Mouse (Mus musculus) CD4-positive, CD25-positive, alpha-beta regulatory T cell, adult 4 months (primary cell): Measurements from ENCODE around the gene Eid1. TPM values are rescaled to one million over a fixed set of nuclear protein-coding genes. Genes with fewer than 3 reads are reported as not detected.

ENCODE experiments used
- ATAC-seq: one replicate; pipeline ENCODE4 v1.8.0; 2017
- polyA plus RNA-seq, 2 experiments: library from polyadenylated mRNA; unstranded; fragments of 100-300 nt; shearing (Covaris generic); gene quantifications; one replicate each; pipeline ENCODE4 v1.2.1; 2017

Eid1 gene
- 1 to 10 TPM; 4.5 to 7.5 TPM for polyA plus RNA-seq

GRCm38 (mm10) chr2:125672957-125673631, at the start of gene Eid1:
Gene Eid1 (plus strand): TSS chr2:125673095.
- peak; percentile 83 for ATAC-seq

DNA sequence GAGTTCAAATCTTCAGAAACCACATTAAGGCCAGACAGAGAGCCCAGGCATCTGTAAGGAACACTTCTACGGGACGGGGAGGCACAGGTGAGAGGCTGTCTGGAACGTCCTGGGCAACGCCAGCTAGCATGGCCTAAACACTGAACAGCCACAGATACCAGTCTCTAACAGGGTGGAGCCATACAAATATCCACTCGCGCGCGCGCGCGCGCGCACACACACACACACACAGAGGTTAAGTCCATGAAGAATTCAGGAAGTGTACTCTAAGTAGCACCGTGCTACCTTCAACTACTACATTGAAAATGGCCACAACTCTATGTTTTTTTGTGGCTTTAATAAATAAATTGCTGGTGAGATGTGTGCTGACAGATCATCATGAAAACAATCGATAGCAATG, 49.7 kb upstream of the Eid1 start:
- no peak for ATAC-seq

GRCm38 (mm10) chr2:125624127-125624685, 48.7 kb upstream of the Eid1 start:
- ATAC-seq = no peak

DNA sequence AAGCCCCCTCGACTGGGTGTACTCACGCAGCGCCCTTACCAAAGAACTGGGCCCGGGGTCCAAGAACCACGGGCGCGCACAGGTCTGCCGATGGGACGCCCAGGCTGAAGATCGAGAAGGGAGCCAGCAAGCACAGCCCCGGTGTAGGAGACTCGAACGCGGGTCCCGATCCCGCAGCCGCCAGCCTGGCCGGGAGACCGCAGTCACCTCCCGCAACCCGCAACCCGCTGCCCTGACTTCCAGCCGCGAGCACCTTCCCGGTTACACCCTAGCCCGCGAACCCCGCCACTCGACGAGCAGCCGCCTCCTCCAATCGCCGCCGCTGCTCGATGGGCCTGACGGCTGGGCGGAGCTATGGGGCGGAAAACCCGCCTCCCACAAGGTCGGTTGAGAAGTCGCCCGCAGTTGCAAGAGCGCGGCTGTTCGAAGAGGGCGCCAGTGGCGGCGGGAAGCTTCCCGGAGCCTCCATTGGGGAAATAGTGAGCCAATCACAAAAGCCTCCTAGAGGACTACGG, 48.0 kb upstream of the Eid1 start, which contains the start of gene Cep152:
Gene Cep152 (minus strand): TSS at position 277 of the 515 bp plus-strand sequence.
- ATAC-seq = peak; percentile 99

DNA sequence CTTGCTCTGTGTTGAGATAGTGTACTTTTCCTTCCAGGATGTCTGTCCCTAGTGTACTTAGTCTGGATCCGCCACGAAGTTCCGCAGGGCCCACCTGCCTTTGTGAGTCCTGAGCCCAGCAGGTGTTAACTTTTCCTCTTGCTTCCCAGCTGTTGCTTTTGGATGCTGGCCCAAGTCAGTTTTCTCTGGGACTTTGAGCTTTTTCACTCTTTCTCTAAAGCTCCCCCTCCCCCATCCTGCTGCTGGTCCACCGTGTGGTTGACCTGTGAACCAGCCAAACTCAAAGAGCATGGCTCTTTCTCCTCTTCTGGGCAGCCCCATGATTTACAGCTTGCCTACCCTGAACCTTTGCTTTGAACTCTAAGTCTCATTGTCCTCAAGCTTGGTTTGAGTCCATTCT, 46.4 kb upstream of the Eid1 start:
- ATAC-seq = no peak

DNA sequence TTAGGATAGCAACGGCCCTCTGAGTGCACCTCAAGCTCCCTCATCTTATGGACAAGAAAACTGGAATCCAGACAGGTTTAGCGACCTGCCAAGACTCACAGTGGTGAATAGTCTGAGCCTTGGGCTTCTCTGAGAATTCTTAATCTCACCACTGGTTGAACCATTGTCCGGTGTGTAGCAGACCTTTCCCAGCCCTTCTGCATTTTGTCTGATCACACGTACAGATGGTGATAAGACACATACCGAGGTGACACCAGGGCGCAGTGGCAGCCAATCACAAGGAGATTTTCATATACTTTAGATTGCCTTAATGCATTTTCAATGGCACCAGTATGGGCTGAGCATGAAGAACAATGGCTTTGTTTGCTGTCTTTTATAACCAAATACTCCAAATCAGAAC, 44.4 kb upstream of the Eid1 start:
- no peak for ATAC-seq

DNA sequence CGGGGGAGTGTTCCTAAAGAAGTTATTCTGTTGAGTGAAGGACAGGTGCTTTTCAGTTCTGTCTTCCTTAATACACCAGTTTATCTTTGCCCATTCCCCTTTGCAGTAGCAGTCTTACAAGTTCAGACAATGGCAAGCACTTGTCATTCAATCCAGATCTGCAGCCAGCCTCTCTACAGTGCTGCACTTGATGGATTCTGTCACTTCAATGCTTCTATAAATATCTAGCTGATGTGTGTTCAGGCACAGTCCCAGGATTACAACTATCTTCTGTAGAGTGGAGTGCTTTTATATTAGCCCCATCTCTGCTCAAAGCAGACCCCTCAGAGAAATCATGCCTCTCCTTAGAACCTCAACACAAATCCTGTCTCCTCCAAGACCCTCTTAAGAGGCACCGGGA, 42.9 kb upstream of the Eid1 start:
- no peak for ATAC-seq

- no peak for ATAC-seq
Observed at GRCm38 (mm10) chr2:125637331-125637730, 35.6 kb upstream of the Eid1 start.

GRCm38 (mm10) chr2:125644912-125645311, 28.0 kb upstream of the Eid1 start:
- ATAC-seq = no peak

- ATAC-seq = no peak
Observed at GRCm38 (mm10) chr2:125650038-125650437, 22.9 kb upstream of the Eid1 start.

GRCm38 (mm10) chr2:125650742-125651352, 22.0 kb upstream of the Eid1 start:
- no peak for ATAC-seq

DNA sequence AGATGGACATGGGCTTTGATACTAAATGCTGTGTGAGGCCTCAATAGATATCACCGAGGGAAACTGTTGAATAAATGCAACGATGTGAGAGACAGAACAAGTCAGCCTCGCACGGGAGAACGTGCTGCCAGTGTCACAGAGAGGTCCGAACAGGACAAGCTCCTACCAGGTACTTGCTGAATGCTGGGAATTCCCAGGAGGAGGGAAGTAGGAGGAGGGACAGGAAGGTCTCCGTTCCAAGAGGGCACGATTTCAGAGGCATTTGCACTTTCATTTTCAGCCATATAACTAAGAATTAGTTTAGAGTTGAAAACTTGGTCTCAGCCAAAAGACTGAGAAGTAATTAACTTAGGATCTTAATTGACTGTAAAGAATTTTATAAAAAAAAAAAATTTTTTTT, 21.3 kb upstream of the Eid1 start:
- no peak for ATAC-seq

GRCm38 (mm10) chr2:125653286-125653685, 19.6 kb upstream of the Eid1 start:
- no peak for ATAC-seq

DNA sequence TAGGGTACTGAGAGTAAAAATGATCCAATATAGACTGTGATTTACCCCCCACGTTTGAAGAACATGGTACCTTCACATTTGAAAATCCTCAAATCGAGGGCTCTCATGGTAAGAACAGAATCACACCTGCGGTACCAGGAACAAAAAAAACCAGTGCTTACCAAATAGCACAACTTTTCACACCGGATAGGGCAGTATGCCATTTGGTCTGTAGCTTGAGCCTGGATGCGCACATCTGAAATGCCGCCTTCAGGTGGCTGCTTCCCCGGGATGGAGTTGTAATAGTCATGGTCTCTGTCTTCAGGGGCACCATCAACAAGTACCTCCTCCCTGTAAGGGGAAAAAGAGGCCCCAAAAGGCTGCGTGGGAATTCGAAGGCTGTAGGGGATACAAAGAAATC, 17.5 kb upstream of the Eid1 start:
- no peak for ATAC-seq

DNA sequence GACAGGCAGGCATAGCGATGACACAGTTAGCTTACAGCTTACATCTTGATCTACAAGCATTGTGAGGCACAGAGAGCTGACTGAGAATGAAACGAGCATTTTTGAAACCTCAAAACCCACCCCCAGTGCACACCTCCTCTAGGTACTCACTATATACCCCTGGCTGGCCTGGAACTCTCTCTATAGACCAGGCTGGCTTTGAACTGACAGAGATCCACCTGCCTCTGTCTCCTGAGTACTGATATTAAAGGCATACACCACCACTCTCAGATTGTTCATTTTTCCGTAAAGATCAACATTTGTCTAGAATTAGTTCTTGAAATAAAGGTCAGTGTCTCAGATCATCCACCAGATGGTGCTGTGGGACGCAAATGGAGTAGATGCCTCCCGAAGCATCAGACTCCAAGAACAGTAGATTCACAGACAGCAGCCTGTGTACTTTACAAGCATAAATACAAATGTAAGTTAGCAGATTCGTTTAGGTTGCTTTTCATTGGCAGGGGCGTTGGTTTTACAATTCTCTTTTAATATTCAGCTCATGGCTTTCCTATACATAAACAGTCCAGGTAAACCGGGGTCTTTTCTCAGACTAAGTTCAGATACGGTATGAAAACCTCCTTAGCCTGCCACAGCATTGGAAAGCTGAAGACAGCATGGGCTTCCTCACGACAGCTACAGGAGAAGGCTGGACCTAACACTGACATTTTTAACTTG, 12.9 kb upstream of the Eid1 start:
- peak; percentile 95 for ATAC-seq

DNA sequence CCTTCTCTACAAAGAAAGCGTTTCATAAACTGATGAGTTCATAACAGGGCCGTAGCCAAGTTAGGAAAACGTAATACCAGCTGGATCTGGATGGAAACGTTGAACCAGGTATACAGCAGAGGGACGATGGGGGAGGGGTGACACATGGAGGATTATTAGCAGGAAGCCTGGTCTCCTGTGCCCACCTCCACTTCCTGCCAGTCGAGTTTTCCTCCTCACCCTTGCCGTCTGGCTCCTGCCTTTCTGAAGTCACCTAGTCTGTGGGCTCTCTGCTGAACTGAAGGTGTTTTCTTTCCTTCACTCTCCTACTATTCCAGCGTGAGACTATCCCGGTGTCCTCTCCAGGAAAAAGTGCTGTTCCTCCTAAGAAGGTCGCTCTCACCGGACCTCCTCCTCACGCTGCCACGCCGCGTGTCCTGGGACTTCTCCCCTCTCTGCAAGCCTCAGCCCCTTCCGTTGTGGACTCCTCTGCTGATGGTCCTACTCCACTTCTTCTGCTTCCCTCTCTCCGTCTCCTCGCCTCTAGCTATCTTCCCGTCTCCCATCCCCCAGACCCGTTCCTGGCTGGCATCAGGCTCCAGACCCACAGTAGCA, 12.3 kb upstream of the Eid1 start:
- ATAC-seq = peak; percentile 23

GRCm38 (mm10) chr2:125661156-125661555, 11.7 kb upstream of the Eid1 start:
- ATAC-seq = no peak

DNA sequence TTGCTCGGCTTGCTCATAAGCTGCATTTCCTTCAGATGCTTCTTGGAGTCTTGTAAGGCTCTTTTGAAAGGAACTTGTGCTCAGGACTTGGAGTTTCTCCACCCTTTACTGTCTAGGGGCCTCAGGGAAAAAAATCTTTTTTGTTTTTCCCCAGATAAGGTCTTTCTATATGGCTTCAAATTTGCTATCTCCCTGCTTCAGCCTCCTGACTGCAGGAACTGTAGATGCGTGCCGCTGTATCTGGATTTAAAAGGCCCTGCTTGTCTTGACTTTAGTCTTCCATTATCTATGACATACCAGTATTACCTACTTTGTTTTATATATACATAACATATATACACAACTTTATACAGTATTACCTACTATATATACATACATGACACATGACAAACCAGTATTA, 10.4 kb upstream of the Eid1 start:
- no peak for ATAC-seq

GRCm38 (mm10) chr2:125665213-125665612, 7.7 kb upstream of the Eid1 start:
- ATAC-seq = no peak

DNA sequence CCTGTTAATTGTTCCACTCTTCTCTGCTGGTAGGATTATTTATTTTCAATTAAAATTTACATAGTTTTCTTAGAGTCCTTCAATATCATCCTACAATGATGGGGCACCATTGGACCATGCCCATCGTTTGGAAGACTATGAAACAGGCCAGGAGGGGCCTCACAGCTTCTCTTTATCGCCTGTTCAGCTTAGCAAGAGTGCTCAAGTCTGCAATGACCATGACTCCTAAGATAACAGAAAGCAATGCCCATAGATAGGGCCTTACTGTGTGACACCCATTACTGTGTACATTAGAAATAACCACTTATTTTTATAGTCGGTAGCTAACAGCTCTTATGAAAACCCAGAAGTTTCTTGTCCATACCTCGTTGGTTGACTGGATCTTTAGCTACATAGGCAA, 7.0 kb upstream of the Eid1 start:
- ATAC-seq = no peak

DNA sequence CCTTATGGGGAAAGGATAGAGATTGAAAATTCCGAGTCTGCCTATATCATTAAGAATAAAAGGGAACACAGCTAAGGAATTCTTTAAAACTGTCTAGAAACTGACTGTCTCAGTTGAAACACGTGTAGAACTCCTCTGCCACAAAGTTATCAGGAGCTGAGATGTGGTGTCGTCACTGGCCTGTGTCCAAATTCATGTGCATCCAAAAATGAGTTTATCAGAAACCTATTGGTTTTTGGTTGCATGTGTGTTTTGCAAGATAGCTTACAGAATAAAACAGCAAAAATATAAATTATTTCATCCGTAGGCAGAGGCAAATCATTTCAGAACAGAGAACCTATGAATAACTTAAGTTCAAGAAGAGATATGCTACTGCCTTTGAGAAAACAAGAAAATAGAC, 6.2 kb upstream of the Eid1 start:
- ATAC-seq = no peak

- ATAC-seq = peak; percentile 93
Observed at GRCm38 (mm10) chr2:125667184-125667583, 5.7 kb upstream of the Eid1 start.

GRCm38 (mm10) chr2:125667721-125668120, 5.2 kb upstream of the Eid1 start:
- no peak for ATAC-seq
